Mouse (Mus musculus): ENCODE results near the gene Npr1.

DNA sequence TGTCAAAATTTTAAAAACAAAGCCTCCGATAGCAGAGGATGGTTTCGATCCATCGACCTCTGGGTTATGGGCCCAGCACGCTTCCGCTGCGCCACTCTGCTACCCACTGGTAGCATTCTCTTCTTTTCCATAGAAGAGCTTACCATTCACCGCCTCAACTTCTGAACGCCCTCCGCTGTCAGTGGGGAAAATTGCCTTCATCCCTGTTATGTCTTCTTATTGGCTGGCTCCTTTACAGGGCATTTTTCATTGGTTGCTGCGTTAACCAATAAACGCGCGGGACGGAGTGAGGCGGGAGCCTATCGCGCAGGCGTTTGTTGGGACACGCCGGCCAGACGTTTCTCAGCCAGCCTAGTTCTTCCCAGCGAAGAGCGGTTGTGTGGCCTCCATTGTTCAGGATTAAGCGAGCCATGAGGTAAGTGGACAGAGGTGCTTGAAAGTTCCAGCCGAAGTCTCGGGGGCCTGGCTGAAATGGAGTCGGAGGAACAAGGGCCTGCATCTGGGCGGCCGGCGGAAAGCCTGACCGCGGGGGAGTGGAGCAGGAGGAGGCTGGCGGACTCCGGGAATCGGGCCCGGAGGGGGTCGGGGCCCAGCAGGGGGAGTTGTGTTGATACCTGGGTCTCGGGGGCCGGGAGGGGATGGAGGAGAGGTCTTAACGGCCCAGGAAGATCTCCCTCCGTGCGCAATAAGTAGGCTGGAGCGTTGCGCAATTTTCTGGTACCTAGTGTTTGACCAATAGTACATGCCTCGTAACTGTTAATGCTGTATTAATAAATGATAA lies 10.4 kb upstream of the Npr1 start, which contains the start of gene Ilf2:
- TF ChIP-seq POLR2A (IDR thresholded peaks at IDR 0.05; ENCODE audit: control insufficient read depth, low read depth, low read length) = peak; percentile 98
- TF ChIP-seq CTCF (IDR thresholded peaks at IDR 0.05; ENCODE audit: control insufficient read depth, insufficient read depth, insufficient replicate concordance, low read depth, low read length) = 0 out of 2 replicates have a peak, but pooled peaks have one; percentile 4

Measured in testis, adult 2 months (tissue).